Mouse (Mus musculus) mouse embryonic stem cell (cell line): ENCODE measurements around the gene Gm20671.

Experiments
- in situ Hi-C, 2 experiments: fragments of 300-500 bp; cut with MboI; formaldehyde crosslinking; loops; 1 replicate in 1 of 2; 3 replicates in 1 of 2; pipeline ENCODE4 v1.14.3; 2019 to 2020; ENCODE audit warnings: low sequenced_read_pairs in 2 of 2, low pct_unique_long_range_greater_than_20kb in 1 of 2, mixed read lengths in 1 of 2; ENCODE audit not compliant: unreplicated experiment in 1 of 2

The Gm20671 gene

GRCm38 (mm10) chr5:32713042-32713702 is 113.7 kb downstream of the Gm20671 start:
- in situ Hi-C loops = no loop called here

- in situ Hi-C loops = no loop called here
Observed at GRCm38 (mm10) chr5:32712221-32713041, 114.5 kb downstream of the Gm20671 start.

GRCm38 (mm10) chr5:32711485-32711884 is 115.4 kb downstream of the Gm20671 start:
- in situ Hi-C loops = no loop called here

- in situ Hi-C loops = no loop called here
Observed at GRCm38 (mm10) chr5:32706226-32706780, 120.6 kb downstream of the Gm20671 start.

DNA sequence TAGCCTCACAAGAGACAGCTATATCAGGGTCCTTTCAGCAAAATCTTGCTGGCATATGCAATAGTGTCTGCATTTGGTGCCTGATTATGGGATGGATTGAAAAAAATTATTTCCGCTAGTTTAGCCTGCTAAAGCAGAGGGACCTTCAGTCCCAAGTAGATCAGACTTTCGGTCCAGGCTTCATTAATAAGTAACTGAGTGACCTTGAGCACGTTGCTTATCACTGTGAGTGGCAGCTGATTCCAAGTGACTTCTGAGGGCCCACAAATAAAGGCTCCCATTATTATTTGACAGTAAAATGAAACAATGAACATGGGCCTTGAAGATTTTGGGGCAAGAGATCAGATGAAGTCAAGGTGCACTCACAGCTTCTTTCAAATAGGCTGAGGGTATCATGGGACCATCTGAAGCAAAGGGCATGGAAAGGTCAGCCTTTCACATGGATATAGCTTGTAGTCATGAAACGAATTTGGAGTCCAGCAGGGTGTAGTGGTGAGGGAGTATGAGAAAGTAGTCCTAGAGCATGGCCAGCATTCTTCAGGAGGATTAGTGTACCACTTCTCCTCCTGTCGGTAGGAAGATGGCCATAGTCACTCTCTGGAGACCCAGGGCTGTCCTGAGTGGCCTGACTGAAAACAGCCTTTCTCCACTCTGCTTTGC is 129.6 kb downstream of the Gm20671 start:
- in situ Hi-C loops = no loop called here

GRCm38 (mm10) chr5:32693411-32693810 is 133.5 kb downstream of the Gm20671 start:
- in situ Hi-C loops = no loop called here
